Mouse (Mus musculus): Measurements from ENCODE around the gene Ncf2. TPM values are rescaled to one million over a fixed set of nuclear protein-coding genes. Genes with fewer than 3 reads are reported as not detected.

Ncf2 gene
- polyA plus RNA-seq, 1 experiment from 2014 or later = 5.4 TPM

GRCm38 (mm10) chr1:152796683-152797263 lies 3.2 kb upstream of the Ncf2 start:
- H3K4me2 ChIP-seq = no peak overlapping the region
- H3K9ac ChIP-seq = no peak overlapping the region
- no peak for ATAC-seq (ENCODE audit: insufficient read depth)
- 0 out of 2 replicates have a peak, but pooled peaks cover 3% of the 10 kb centered on the region for H3K4me1 ChIP-seq (ENCODE audit: insufficient read depth)
- no peak overlapping the region for H3K27ac ChIP-seq (ENCODE audit: low read depth)
- H3K27me3 ChIP-seq (ENCODE audit: insufficient read depth, low read length) = no peaks in the 10 kb centered on the region
- no peak for TF ChIP-seq CTCF (IDR thresholded peaks at IDR 0.05; ENCODE audit: low read depth)
- no peaks in the 10 kb centered on the region for H3K36me3 ChIP-seq (ENCODE audit: insufficient read depth)
- WGBS = 80% methylated on average over 8 of the region's 8 CpGs
- no peak for DNase-seq
- H3K9me3 ChIP-seq (ENCODE audit: low read depth, low read length) = no peaks in the 10 kb centered on the region
- no peak overlapping the region for H3K4me3 ChIP-seq (ENCODE audit: low read depth, low read length)

- no peak overlapping the region for H3K27ac ChIP-seq (ENCODE audit: low read depth)
- H3K27me3 ChIP-seq (ENCODE audit: insufficient read depth, low read length) = no peaks in the 10 kb centered on the region
- no peaks in the 10 kb centered on the region for H3K36me3 ChIP-seq (ENCODE audit: insufficient read depth)
- H3K4me1 ChIP-seq (ENCODE audit: insufficient read depth) = 0 out of 2 replicates have a peak, but pooled peaks cover 3% of the 10 kb centered on the region
- H3K4me3 ChIP-seq (ENCODE audit: low read depth, low read length) = no peak overlapping the region
- DNase-seq (peak; percentile 62), ATAC-seq (ENCODE audit: insufficient read depth) (peak; percentile 29; the same call in 1 of the 2 replicates)
- no peak for TF ChIP-seq CTCF (IDR thresholded peaks at IDR 0.05; ENCODE audit: low read depth)
- WGBS = 48% methylated on average over 9 of the region's 9 CpGs
- no peaks in the 10 kb centered on the region for H3K9me3 ChIP-seq (ENCODE audit: low read depth, low read length)
- no peak overlapping the region for H3K9ac ChIP-seq
- no peak overlapping the region for H3K4me2 ChIP-seq
These were observed 1.9 kb upstream of the Ncf2 start for GRCm38 (mm10) chr1:152798125-152798524.

GRCm38 (mm10) chr1:152800633-152801176 lies 711 bp downstream of the Ncf2 start:
- no peak overlapping the region for H3K4me2 ChIP-seq
- H3K4me1 ChIP-seq (ENCODE audit: insufficient read depth) = 0 out of 2 replicates have a peak, but pooled peaks cover 3% of the 10 kb centered on the region
- no peak for ATAC-seq (ENCODE audit: insufficient read depth)
- TF ChIP-seq CTCF (IDR thresholded peaks at IDR 0.05; ENCODE audit: low read depth) = no peak
- WGBS = 79% methylated on average over 13 of the region's 13 CpGs
- no peaks in the 10 kb centered on the region for H3K9me3 ChIP-seq (ENCODE audit: low read depth, low read length)
- DNase-seq = no peak
- no peak overlapping the region for H3K9ac ChIP-seq
- no peaks in the 10 kb centered on the region for H3K27me3 ChIP-seq (ENCODE audit: insufficient read depth, low read length)
- no peak overlapping the region for H3K27ac ChIP-seq (ENCODE audit: low read depth)
- H3K36me3 ChIP-seq (ENCODE audit: insufficient read depth) = no peaks in the 10 kb centered on the region
- no peak overlapping the region for H3K4me3 ChIP-seq (ENCODE audit: low read depth, low read length)

GRCm38 (mm10) chr1:152804907-152805306 lies 4.9 kb downstream of the Ncf2 start:
- no peak for DNase-seq
- Histone ChIP-seq H3K27me3 (ENCODE audit: insufficient read depth, low read length) (no peaks in the 10 kb centered on the region), H3K4me1 (ENCODE audit: insufficient read depth) (0 out of 2 replicates have a peak, but pooled peaks cover under 1% of the 10 kb centered on the region), H3K4me3 (ENCODE audit: low read depth, low read length) (no peak overlapping the region), H3K27ac (ENCODE audit: low read depth) (no peak overlapping the region), H3K9me3 (ENCODE audit: low read depth, low read length) (no peaks in the 10 kb centered on the region), H3K36me3 (ENCODE audit: insufficient read depth) (no peaks in the 10 kb centered on the region), H3K4me2 (no peak overlapping the region), H3K9ac (no peak overlapping the region)
- TF ChIP-seq CTCF (IDR thresholded peaks at IDR 0.05; ENCODE audit: low read depth) = no peak
- 72% methylated on average over 6 of the region's 6 CpGs for WGBS
- no peak for ATAC-seq (ENCODE audit: insufficient read depth)

- ATAC-seq (ENCODE audit: insufficient read depth) = no peak
- 72% methylated on average over 18 of the region's 18 CpGs for WGBS
These were observed 7.8 kb downstream of the Ncf2 start for GRCm38 (mm10) chr1:152807619-152808391.

GRCm38 (mm10) chr1:152808392-152808680 lies 8.3 kb downstream of the Ncf2 start:
- no peaks in the 10 kb centered on the region for H3K4me1 ChIP-seq (ENCODE audit: insufficient read depth)
- no peaks in the 10 kb centered on the region for H3K27me3 ChIP-seq (ENCODE audit: insufficient read depth, low read length)
- no peak overlapping the region for H3K27ac ChIP-seq (ENCODE audit: low read depth)
- no peak overlapping the region for H3K9ac ChIP-seq
- no peak overlapping the region for H3K4me3 ChIP-seq (ENCODE audit: low read depth, low read length)
- DNase-seq (no peak), ATAC-seq (ENCODE audit: insufficient read depth) (no peak)
- WGBS = 83% methylated on average over 2 of the region's 2 CpGs
- no peaks in the 10 kb centered on the region for H3K36me3 ChIP-seq (ENCODE audit: insufficient read depth)
- no peak overlapping the region for H3K4me2 ChIP-seq
- no peaks in the 10 kb centered on the region for H3K9me3 ChIP-seq (ENCODE audit: low read depth, low read length)
- TF ChIP-seq CTCF (IDR thresholded peaks at IDR 0.05; ENCODE audit: low read depth) = no peak

More at GRCm38 (mm10) chr1:152807619-152808391, 7.8 kb downstream of the Ncf2 start:
- no peak for DNase-seq
- Histone ChIP-seq H3K9me3 (ENCODE audit: low read depth, low read length) (no peaks in the 10 kb centered on the region), H3K36me3 (ENCODE audit: insufficient read depth) (no peaks in the 10 kb centered on the region), H3K27ac (ENCODE audit: low read depth) (no peak overlapping the region), H3K4me3 (ENCODE audit: low read depth, low read length) (no peak overlapping the region), H3K4me1 (ENCODE audit: insufficient read depth) (no peaks in the 10 kb centered on the region), H3K9ac (no peak overlapping the region), H3K4me2 (no peak overlapping the region), H3K27me3 (ENCODE audit: insufficient read depth, low read length) (no peaks in the 10 kb centered on the region)
- TF ChIP-seq CTCF (IDR thresholded peaks at IDR 0.05; ENCODE audit: low read depth) = no peak

- ATAC-seq (ENCODE audit: insufficient read depth) (peak; percentile 87), DNase-seq (peak; percentile 61)
- H3K36me3 ChIP-seq (ENCODE audit: insufficient read depth) = no peaks in the 10 kb centered on the region
- H3K9me3 ChIP-seq (ENCODE audit: low read depth, low read length) = no peaks in the 10 kb centered on the region
- H3K4me2 ChIP-seq = no peak overlapping the region
- TF ChIP-seq CTCF (IDR thresholded peaks at IDR 0.05; ENCODE audit: low read depth) = no peak
- no peak overlapping the region for H3K4me3 ChIP-seq (ENCODE audit: low read depth, low read length)
- no peak overlapping the region for H3K9ac ChIP-seq
- no peaks in the 10 kb centered on the region for H3K4me1 ChIP-seq (ENCODE audit: insufficient read depth)
- 28% methylated on average over 8 of the region's 8 CpGs for WGBS
- H3K27me3 ChIP-seq (ENCODE audit: insufficient read depth, low read length) = no peaks in the 10 kb centered on the region
- no peak overlapping the region for H3K27ac ChIP-seq (ENCODE audit: low read depth)
These were observed 9.7 kb downstream of the Ncf2 start for GRCm38 (mm10) chr1:152809541-152810252.

Measured in lung, embryonic 14.5 days (tissue).